Mouse (Mus musculus) forebrain, embryonic 13.5 days (tissue): ENCODE measurements at regions not wholly inside any gene's neighbourhood (a gene's known extent, or its start where the extent isn't known, plus 50 kb on each side); places are given as distances from the start of the nearest gene placed in this dataset.
"Not testable (repeated sequence)": the region's sequence is repeated elsewhere in the genome, so short reads cannot be mapped to it uniquely, and the experiment has no call there.

ENCODE experiments used
- ATAC-seq: fragments of 200-750 bp; cut with Nextera tagmentation; 2 replicates; pipeline ENCODE4 v1.8.0; 2017
- H3K27ac ChIP-seq: fragments of 300-500 bp; sonication (generic); 2 replicates; pipeline ENCODE4 v1.5.1; 2015; ENCODE audit warnings: inconsistent platforms, mild to moderate bottlenecking, moderate library complexity
- H3K27me3 ChIP-seq: fragments of 300-500 bp; sonication (generic); 2 replicates; pipeline ENCODE4 v1.6.1; 2015; ENCODE audit warnings: mild to moderate bottlenecking, inconsistent platforms
- H3K36me3 ChIP-seq: fragments of 300-500 bp; sonication (generic); 2 replicates; pipeline ENCODE4 v1.6.1; 2015; ENCODE audit warnings: mild to moderate bottlenecking, inconsistent platforms; ENCODE audit not compliant: poor library complexity, severe bottlenecking
- H3K4me1 ChIP-seq: fragments of 300-500 bp; sonication (generic); 2 replicates; pipeline ENCODE4 v1.6.1; 2015; ENCODE audit warnings: inconsistent platforms
- H3K4me2 ChIP-seq: fragments of 300-500 bp; sonication (generic); 2 replicates; pipeline ENCODE4 v1.6.1; 2015; ENCODE audit warnings: inconsistent platforms, mild to moderate bottlenecking, moderate library complexity
- H3K4me3 ChIP-seq: fragments of 300-500 bp; sonication (generic); 2 replicates; pipeline ENCODE4 v1.5.1; 2015; ENCODE audit warnings: mild to moderate bottlenecking, inconsistent platforms
- H3K9ac ChIP-seq: fragments of 300-500 bp; sonication (generic); 2 replicates; pipeline ENCODE4 v1.6.1; 2015; ENCODE audit warnings: mild to moderate bottlenecking, inconsistent platforms
- H3K9me3 ChIP-seq: fragments of 300-500 bp; sonication (generic); replicated peaks from 2 replicates; pipeline ENCODE4 v1.6.1; 2016; ENCODE audit warnings: inconsistent platforms
- WGBS: fragments of 180-500 bp; shearing (Covaris S2); methylation state at CpG from one replicate; pipeline ENCODE4 v1.1.7; 2015; 5-methylcytosine and 5-hydroxymethylcytosine counted together

DNA sequence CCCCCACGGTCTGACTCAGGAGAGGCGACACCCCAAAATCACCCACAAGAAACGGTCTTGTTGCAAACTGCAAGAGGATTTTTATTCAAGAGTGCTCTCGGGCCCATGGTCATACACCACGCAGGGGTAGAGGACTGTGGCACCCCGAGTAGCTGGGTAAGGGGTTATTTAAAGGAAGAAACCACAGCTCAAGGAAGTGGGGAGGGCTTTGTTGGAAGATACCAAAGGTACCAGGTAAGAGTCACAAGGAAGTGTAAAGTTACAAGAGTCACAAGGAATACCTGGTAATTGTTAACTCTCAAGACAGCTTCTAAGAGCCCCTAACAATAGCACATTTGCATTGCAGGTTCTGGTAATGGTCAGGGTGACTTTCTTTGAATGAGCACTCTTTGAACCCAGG lies 170.2 kb downstream of the Snx19 start:
- H3K4me3 ChIP-seq, ATAC-seq, H3K9ac ChIP-seq, H3K36me3 ChIP-seq, H3K27me3 ChIP-seq, H3K4me1 ChIP-seq, H3K9me3 ChIP-seq, H3K27ac ChIP-seq, H3K4me2 ChIP-seq: not testable (repeated sequence)
- WGBS, result 86% methylated on average over 6 of the region's 6 CpGs

DNA sequence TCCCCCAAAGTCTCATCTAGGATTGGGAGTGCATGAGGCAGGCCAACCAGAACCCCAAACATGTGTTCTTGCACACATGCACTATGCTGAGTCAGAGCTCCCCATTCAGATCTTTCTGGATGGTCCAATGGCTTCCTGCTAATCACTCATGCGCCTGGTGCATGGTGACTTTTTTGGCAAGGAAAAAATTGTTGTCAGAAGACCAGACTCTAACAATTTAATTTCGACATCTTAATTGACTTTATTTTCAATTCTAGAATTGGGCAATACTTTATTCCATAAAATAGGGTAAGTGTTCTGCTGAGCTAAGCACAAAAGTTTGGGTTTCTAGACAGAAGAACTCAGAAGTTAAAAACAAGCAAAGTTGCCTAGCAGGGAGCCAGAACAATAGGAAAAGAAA lies 165.7 kb downstream of the Snx19 start:
- WGBS, result 92% methylated on average over 2 of the region's 2 CpGs

DNA sequence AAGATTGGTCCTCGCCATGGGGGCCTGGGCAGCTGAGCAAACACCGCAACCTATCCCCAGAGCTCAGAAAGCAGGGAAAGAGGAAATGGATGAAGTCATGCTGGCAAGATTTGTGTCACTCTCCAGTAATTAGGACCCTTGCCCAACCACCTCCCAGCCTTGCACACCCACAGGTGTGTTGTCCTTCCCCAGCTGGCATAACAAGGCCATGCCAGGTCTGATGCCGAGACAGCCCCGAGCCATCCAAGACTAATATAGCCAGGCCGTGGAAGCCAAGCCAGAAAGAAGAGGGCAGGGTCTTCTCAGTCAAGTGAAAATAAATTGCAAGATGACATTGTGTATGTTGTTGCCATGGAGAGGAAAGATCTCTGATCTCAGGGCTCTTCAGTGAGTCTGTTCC lies 164.3 kb downstream of the Snx19 start:
- ATAC-seq, result no peak
- H3K36me3 ChIP-seq, result no peaks in the 10 kb centered on the region
- H3K4me1 ChIP-seq, result no peaks in the 10 kb centered on the region
- no peaks in the 10 kb centered on the region for H3K9me3 ChIP-seq
- no peak overlapping the region for H3K27ac ChIP-seq
- no peak overlapping the region for H3K4me2 ChIP-seq
- WGBS, result 75% methylated on average over 5 of the region's 5 CpGs
- H3K4me3 ChIP-seq, result no peak overlapping the region
- no peak overlapping the region for H3K9ac ChIP-seq
- H3K27me3 ChIP-seq, result no peaks in the 10 kb centered on the region

More for the DNA sequence above, 165.7 kb downstream of the Snx19 start:
- ATAC-seq, result no peak
- no peaks in the 10 kb centered on the region for H3K27me3 ChIP-seq
- no peak overlapping the region for H3K27ac ChIP-seq
- no peak overlapping the region for H3K4me3 ChIP-seq
- no peak overlapping the region for H3K9ac ChIP-seq
- no peak overlapping the region for H3K4me2 ChIP-seq
- no peaks in the 10 kb centered on the region for H3K9me3 ChIP-seq
- H3K36me3 ChIP-seq, result no peaks in the 10 kb centered on the region
- H3K4me1 ChIP-seq, result no peaks in the 10 kb centered on the region

DNA sequence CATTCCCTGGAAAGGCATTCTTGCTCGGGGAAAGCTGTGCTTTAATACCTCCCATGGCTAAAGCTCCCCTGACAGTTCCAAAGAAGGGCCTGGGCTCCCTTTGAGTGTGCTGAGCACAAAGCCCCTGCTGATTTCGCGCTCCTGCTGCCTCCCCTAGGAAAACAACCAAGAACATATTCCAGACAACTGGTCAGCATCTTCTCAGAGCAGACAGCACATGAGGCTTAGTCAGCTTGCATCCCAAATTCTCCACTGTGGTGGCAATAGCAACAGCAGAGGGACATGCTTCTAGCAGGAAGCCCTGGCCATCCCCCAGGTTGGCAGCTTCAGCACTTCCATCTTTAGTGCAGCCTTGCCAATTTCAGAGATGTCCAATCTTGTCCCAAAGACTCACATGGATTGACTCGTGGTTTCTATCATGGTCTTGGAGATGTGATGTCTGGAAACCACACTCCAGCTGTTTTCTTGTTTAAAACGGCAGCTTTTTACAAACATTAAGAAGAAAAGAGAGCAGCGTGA lies 163.8 kb downstream of the Snx19 start:
- Histone ChIP-seq H3K4me1 (no peaks in the 10 kb centered on the region), H3K27me3 (no peaks in the 10 kb centered on the region), H3K4me2 (no peak overlapping the region), H3K9me3 (no peaks in the 10 kb centered on the region), H3K36me3 (no peaks in the 10 kb centered on the region), H3K9ac (no peak overlapping the region), H3K4me3 (no peak overlapping the region), H3K27ac (no peak overlapping the region)
- ATAC-seq, result no peak
- 49% methylated on average over 6 of the region's 6 CpGs for whole genome bisulfite sequencing

DNA sequence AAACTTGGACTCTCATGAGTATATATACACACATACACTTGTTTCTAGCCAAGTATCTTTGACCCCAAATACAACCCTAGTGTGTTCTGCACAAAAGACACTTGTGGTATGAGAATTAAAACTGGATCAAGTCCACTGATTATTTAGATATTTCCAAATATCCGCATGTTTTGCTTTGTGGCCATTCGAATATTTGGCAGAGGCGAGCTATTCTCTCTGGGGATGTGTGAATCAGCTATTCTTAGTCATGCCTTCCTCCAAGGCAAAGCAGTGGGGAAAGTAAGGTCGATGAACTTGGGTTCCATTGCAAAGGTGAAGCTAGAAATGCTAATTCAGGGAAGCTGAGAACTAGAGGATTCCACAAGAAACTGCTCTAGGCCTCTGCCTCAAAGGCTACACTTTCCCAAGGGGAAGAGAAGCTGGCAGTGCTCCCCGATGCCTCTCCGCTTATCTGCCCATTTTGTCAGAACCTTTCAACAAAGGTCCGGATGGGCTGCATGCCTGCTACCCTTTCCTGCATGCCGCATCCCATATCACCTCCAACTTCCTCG lies 154.4 kb downstream of the Snx19 start:
- Histone ChIP-seq H3K9ac (no peak overlapping the region), H3K4me3 (no peak overlapping the region), H3K4me2 (no peak overlapping the region), H3K27me3 (no peaks in the 10 kb centered on the region), H3K9me3 (no peaks in the 10 kb centered on the region), H3K36me3 (no peaks in the 10 kb centered on the region), H3K27ac (no peak overlapping the region), H3K4me1 (no peaks in the 10 kb centered on the region)
- no peak for ATAC-seq
- WGBS, result 90% methylated on average over 9 of the region's 9 CpGs

DNA sequence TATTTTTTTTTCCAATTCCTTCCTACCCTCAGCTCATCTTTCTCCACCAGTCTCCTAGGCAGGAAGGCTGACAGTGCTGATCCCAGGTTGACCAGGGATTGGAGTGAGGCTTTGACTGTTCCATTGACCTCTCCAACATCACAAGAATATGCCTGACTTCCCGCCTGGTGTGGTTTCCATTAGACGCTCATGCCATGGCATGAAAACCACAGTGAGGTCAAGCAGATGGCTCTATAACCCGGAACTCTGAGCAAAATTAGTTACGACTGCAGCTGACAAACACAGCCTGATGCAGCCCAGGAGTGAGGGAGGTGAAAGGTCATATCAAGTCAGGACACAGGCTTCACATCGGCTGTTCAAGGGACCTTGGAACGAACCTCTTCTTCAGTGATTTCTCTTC lies 153.6 kb downstream of the Snx19 start:
- no peaks in the 10 kb centered on the region for H3K27me3 ChIP-seq
- no peaks in the 10 kb centered on the region for H3K4me1 ChIP-seq
- H3K36me3 ChIP-seq, result no peaks in the 10 kb centered on the region
- no peak overlapping the region for H3K27ac ChIP-seq
- H3K4me2 ChIP-seq, result no peak overlapping the region
- no peak overlapping the region for H3K4me3 ChIP-seq
- WGBS, result 86% methylated on average over 6 of the region's 6 CpGs
- no peak overlapping the region for H3K9ac ChIP-seq
- no peaks in the 10 kb centered on the region for H3K9me3 ChIP-seq
- no peak for ATAC-seq

DNA sequence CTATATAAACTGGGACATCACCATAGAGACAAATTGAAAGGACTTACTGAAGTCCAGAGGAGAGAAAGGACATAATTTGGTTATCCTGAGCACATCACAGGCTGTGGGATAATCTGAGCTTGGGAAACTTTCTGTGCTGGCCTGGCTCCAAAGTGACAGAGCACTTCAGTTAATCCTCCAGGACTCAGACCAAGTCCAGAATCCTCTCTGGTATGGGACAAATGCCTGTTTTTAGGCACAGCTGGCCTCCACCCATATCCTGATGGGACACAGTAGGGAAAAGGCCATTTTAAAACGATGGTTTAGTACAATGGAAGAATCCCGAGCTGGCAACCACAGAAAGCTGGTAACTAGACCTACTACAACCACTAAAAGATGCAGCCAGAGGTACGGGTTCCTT lies 151.3 kb downstream of the Snx19 start:
- 77% methylated on average over 3 of the region's 3 CpGs for WGBS
- Histone ChIP-seq H3K9me3 (no peaks in the 10 kb centered on the region), H3K36me3 (no peaks in the 10 kb centered on the region), H3K4me1 (no peaks in the 10 kb centered on the region), H3K4me2 (no peak overlapping the region), H3K9ac (no peak overlapping the region), H3K4me3 (no peak overlapping the region), H3K27me3 (no peaks in the 10 kb centered on the region), H3K27ac (no peak overlapping the region)
- ATAC-seq, result no peak

DNA sequence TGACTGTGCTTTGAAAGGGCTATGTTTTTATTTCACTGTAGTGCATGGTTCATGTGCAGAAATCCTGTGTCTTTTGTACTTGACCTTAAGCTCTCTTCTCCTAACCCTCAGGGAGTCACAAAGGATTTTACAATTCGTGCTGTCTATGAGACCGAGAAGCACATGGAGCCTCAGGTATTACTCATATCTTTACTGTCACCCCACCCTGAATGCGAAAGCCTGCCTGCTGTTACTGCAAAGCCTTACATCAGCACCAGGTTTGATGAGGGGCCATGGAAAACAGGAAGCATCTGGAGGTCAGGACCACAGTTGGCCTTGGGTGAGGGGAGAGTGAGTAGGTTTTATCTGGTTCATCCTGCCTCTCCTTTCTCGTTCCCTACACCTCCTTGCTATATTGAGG lies 150.3 kb downstream of the Snx19 start:
- Histone ChIP-seq H3K4me1 (no peaks in the 10 kb centered on the region), H3K4me3 (no peak overlapping the region), H3K27ac (no peak overlapping the region), H3K9me3 (no peaks in the 10 kb centered on the region), H3K27me3 (no peaks in the 10 kb centered on the region), H3K9ac (no peak overlapping the region), H3K36me3 (no peaks in the 10 kb centered on the region), H3K4me2 (no peak overlapping the region)
- 77% methylated on average over 4 of the region's 4 CpGs for WGBS
- no peak for ATAC-seq

DNA sequence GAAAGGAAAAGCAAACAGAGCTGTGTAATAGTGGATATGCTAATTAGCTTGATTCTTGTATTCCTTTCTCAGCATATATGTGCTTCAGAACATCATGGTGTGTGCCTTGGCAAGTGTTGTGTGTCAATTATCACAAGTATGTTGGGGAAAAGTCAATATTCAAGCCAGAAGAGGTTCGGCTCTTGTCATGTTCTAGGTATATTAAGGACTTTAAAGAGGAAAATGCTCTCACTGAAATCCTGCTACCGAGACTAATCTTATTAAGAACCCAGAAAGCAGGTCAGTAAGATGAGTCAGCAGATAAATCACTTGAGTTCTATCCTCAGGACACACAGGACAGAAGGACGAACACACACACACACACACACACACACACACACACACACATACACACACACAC lies 148.6 kb downstream of the Snx19 start:
- WGBS, result 66% methylated on average over 3 of the region's 3 CpGs
- H3K9ac ChIP-seq, result no peak overlapping the region
- no peak overlapping the region for H3K4me2 ChIP-seq

DNA sequence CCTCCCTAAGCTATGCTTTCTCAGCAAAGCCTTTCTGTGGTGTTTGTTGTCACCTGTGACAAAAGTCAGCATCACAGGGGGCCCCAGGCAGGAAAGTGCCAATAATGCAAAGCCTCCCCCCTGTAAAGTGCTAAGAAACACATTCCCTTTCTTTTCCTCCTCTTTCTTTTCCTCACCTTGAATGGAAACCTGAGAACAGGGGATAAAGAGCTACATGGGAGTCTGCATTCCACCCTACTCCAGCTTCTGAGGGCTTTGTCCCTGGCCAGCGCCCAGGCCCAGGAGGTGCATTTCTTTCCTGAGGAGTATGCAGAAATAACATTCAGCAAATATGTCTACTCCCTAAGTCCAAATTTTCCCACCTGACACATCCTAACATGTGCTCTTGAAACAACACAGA lies 146.4 kb downstream of the Snx19 start:
- Histone ChIP-seq H3K9me3 (no peaks in the 10 kb centered on the region), H3K27me3 (no peaks in the 10 kb centered on the region), H3K27ac (no peak overlapping the region), H3K36me3 (no peaks in the 10 kb centered on the region), H3K4me2 (no peak overlapping the region), H3K4me1 (peaks cover 5% of the 10 kb centered on the region; the same call in 1 of the 2 replicates), H3K9ac (no peak overlapping the region), H3K4me3 (no peak overlapping the region)
- 8% methylated on average over 1 of the region's 1 CpGs for WGBS
- no peak for ATAC-seq

More for the DNA sequence above, 148.6 kb downstream of the Snx19 start:
- no peak for ATAC-seq
- Histone ChIP-seq H3K4me3 (no peak overlapping the region), H3K36me3 (no peaks in the 10 kb centered on the region), H3K9me3 (no peaks in the 10 kb centered on the region), H3K27me3 (no peaks in the 10 kb centered on the region), H3K27ac (no peak overlapping the region), H3K4me1 (peaks cover 5% of the 10 kb centered on the region; the same call in 1 of the 2 replicates)

DNA sequence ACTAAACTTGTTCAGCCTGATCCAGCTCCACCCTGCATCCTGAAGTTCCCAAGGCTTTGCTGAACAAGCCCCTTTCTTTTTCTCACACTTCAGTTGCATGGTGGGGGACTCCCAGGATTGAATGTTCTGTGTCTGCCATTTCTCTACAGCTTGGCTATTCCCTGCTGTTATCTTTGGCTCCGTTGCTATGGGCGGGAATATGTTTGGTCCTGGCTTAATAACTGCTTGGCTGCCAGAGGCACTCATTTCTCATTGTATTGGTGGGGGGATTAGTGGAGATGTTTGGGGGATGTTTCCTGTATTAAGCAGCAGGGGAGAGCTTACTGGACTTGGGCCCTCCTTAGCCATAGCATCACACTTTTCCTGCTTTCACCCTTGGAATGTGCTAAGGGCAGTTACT lies 144.1 kb downstream of the Snx19 start:
- no peaks in the 10 kb centered on the region for H3K27me3 ChIP-seq
- WGBS, result 13% methylated on average over 2 of the region's 2 CpGs
- H3K36me3 ChIP-seq, result no peaks in the 10 kb centered on the region
- ATAC-seq, result no peak
- H3K4me3 ChIP-seq, result no peak overlapping the region
- peaks cover 5% of the 10 kb centered on the region; the same call in 1 of the 2 replicates for H3K4me1 ChIP-seq
- H3K9me3 ChIP-seq, result no peaks in the 10 kb centered on the region
- no peak overlapping the region for H3K4me2 ChIP-seq
- H3K9ac ChIP-seq, result no peak overlapping the region
- no peak overlapping the region for H3K27ac ChIP-seq

DNA sequence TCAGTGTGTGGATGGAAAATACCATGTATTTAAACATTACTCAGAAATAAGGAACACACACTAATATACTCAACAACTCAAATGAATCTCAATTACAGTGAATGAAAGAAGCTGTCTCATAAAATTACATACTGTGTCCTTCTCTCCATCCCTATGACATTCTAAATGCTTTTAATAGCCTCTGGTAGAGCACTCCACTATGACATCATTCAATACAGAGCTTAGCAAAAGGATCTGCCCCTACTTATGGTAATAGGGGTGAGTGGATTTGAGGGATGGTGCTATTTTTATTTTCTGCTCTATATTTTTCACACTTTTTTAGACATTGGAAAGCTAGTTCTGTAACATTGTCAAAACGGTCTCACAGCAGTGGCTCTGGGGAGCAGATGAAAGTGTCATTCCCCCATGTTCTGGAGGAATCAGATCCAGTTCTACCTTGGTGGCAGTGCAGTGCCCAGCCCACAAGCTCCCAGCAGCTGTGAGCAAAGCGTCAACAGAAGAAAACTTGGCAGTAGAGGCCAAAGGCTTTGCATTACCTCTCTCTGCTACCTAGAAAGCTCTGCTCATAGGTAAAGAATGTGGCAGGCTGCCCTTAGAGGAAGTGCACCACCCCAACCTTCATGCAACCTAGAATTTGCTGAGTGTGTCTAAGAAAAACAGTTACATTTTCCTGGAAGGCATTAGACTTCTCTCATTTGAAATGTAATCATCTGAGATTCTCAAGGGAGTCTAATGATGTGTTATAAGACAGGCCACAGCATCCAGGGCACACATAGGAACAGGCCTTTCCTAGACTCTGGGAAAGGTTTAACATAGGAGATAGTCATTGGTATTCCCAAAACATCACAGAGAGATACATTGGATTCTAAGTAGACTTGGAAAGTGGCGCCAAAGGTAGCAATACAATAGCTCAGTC lies 138.1 kb downstream of the Snx19 start:
- no peak overlapping the region for H3K9ac ChIP-seq
- 89% methylated on average over 3 of the region's 3 CpGs for WGBS
- ATAC-seq, result no peak

More for the DNA sequence above, 138.1 kb downstream of the Snx19 start:
- no peak overlapping the region for H3K27ac ChIP-seq
- H3K27me3 ChIP-seq, result no peaks in the 10 kb centered on the region
- no peaks in the 10 kb centered on the region for H3K4me1 ChIP-seq
- no peak overlapping the region for H3K4me3 ChIP-seq
- no peaks in the 10 kb centered on the region for H3K36me3 ChIP-seq
- H3K9me3 ChIP-seq, result no peaks in the 10 kb centered on the region
- H3K4me2 ChIP-seq, result no peak overlapping the region
